Mouse (Mus musculus) urinary bladder, postnatal 36 days (tissue): ENCODE results near the gene Grrp1.
"Not testable (repeated sequence)": the region's sequence is repeated elsewhere in the genome, so short reads cannot be mapped to it uniquely, and the experiment has no call there.

Experiments
- DNase-seq, 2 experiments: peaks; one replicate each; pipeline ENCODE4 v3.0.0; 2022; ENCODE audit warnings: low spot score in 2 of 2, mixed read lengths in 1 of 2

The Grrp1 gene

DNA sequence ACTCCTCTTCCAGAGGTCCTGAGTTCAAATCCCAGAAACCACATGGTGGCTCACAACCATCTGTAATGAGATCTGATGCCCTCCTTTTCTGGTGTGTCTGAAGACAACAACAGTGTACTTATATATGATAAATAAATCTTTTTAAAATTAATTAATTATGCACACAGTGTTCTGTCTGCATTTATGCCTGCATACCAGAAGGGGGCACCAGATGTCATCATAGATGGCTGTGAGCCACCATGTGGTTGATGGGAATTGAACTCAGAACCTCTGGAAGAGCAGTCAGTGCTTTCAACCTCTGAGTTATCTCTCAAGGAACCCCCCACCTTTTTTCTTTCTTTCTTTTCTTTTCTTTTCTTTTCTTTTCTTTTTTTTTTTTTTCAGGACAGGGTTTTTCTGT lies 15.7 kb upstream of the Grrp1 start:
- not testable (repeated sequence) for DNase-seq

DNA sequence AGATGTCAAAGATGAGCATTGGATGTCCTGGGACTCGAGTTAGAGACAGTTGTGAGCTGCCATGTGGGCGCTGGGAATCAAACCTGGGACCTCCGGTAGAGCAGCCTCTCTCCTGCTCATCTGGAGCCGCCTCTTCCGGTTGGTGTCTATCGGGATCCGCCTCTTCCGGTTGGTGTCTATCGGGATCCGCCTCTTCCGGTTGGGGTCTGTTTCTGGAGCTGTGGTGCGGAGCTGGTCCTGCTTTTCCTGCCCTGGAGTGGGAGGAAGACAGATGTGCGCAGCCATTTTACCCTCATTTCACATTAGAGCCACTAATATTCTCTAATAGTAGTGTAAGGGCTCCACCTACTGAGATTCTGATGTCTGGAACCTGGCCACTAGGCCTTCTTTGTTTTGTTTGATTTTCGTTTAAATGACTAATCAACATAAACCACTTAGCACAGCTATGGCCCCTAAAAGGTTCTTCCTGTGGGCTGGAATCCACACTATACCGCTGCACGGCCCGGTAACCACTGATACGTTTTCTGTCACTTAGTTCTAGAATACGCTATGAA lies 14.3 kb upstream of the Grrp1 start:
- no peak for DNase-seq

DNA sequence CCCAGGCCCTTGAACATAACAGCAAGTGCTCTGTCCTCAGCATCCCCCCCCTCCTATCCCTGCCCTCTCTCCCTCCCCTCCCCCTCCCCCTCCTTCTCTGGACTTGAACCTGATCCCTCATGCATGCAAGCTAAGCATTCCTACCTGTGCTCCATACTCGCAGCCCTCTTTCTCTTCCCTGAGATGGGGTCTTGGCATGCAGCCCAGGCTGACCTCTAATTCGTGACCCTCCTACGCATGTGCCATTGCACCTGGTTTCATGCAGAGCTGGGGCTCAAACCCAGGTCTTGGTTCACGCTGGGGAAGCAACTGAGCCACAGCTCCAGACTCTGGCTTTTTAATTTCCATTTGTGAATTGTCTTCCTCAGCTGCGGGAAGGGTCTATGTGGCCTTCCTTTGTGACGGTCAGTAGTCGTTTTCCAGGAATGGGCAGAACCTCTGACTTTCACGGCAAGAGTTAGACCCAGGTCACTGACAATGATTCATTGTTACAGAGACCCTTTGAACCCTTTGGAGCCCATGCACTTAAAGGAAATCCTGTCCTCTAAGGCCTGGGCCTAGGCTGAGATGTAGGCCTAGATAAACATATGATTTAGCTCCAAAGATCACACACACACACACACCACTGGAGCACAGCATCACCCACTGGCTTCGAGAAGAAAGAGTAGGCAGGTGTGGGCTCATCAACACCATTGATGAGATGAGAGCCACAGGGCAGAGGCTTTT lies 12.1 kb upstream of the Grrp1 start:
- no peak for DNase-seq

DNA sequence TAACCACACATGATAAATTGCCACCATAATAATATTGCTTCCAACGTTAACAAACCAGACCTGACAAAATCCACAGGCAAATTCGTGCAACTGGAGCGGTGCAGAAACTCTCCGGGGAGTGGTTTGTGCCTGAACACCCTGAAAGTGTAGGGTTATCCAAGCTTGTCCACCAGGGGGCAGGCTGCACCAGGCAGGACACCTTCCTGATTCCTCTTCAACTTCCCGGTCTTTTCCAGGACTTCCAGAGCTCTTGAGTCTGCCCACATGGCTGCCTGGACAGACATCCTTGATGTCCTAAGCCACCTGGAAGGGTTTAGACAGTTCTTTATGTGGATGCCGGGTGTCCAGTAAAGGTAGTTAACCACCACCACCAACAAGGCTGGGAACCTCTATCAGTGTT lies 9.3 kb upstream of the Grrp1 start:
- peak in 1 of 2 experiments; percentile 59 for DNase-seq

DNA sequence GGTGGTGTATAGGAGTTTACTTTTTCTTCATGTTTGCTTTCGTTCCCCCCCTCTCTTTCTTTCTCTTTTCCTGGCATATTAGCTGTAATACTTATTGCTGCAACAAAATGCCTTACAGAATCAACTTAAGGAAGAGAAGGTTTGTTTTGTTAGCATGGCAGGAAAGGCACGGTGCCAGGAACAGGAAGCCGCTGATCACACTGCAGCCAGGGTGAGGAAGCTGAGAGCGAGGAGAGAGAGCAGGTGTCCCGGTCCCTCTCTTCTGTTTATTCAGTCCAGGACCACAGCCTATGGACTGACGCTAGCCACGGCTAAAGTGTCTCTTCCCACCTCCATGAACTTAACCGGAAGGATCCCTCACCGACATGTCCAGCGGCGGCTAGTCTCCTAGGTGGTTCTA lies 4.4 kb upstream of the Grrp1 start:
- no peak for DNase-seq

DNA sequence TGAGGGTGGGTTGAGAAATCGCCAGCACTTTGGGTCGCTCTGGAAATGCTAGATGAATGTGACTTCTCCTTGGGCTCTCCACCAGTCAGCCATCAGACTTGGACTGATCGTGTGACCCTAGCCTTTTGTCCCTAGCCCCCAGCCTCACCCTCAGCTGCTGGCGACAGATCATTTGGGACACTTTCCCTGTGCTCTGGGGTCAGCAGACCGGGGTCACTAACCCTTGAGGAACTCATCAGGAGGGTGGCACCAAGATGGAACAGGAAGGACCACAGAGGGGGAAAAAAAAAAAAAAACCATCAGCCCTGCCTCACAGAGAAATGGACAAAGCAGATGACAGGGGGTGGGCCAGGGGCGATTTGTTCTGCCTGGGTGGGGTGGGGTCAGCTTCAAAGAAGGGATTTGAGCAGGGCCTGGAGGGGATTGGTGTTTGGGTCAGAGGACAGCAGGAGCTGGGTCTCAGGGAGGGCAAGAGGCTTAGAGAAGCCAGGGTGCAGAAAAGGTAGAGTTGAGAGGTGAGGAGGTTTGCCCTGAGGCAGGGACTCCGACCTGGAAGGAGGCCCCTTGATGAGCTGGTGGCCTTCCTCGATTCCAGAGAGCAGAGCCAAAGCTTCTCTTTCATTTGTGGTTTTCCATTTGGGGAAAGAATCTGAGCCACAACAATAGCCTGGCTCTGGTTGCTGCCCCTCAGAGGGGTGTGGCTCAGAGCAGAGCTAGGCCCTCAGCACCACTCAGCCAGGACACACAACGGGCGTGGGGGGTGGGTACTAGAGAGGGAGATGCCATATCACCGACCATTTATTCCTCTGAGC lies 3.5 kb upstream of the Grrp1 start:
- DNase-seq = no peak

DNA sequence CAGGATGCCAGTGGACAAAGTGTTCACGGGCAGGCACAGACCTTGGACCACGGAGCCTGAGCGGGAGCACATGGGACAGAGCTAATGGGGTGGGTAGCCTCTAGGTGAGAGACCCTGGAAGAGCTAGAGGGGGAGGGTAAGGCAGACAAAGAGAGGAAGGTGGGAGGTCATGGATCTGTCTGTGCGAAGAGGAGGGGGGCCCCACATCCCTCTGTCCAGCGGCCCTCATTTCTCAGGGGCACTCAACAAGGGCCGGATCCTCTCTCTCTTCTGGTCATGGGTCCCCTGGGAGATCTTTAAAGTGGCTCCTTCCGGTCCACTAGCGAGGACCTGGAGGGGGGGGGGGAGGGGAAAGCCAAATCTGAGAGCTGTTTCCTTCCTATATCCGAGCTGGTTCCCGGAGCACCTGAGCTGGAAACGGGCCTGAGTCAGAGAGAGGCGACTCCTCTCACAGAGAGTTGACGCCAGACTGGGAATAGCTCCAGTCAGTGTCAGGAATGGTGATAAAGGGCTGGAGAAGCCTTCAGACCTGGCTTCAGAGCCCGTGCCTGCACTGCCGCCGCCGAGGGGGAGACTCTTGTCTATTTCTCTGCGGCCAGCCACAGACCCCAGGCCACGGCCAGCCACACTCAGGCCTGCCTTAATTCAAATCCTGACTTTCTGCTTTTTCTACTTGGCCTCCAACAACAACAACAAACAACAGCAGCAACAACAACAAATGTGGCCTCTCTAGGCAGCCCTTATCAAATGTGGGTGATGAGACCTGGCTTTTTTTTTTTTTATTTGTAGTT lies 2.7 kb upstream of the Grrp1 start:
- no peak for DNase-seq

DNA sequence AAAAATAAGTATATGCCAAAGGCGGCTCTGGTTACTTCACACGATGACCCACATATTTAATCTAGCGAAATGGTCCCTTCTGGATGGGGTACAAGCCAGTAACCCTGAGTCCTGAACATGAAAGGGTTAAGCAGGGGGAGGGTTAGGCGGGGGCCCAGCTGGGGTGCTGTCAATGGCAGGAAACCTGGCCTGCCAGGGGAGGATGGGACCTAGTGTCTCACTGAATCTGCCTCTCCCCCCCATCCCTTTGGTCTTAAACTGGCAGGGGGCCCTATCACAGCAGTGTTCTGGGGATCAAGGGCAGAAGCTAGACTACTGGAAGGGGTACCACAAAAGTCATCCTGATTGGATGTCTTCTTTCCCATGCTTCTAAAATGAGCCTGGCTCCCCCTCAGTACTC lies 1.9 kb upstream of the Grrp1 start:
- DNase-seq = no peak

DNA sequence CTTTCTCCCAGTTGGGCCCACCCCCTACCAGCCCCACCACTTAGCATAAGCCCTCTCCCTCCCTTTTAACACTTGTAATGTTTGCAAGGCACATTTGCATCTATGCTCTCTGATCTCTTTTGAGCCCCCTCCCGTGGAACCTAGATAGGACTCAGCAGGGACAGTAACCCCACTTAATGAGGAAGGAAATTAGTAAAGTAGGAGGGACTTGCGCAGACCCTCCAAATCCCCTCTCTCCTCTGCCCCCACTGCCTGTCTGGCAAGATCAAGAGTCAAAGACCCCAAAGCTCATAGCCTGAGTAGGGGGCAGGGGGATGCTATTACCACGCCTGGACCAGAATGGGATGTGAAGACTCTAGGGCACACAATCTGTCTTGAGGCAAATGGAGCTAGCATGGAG lies 929 bp upstream of the Grrp1 start:
- no peak for DNase-seq

DNA sequence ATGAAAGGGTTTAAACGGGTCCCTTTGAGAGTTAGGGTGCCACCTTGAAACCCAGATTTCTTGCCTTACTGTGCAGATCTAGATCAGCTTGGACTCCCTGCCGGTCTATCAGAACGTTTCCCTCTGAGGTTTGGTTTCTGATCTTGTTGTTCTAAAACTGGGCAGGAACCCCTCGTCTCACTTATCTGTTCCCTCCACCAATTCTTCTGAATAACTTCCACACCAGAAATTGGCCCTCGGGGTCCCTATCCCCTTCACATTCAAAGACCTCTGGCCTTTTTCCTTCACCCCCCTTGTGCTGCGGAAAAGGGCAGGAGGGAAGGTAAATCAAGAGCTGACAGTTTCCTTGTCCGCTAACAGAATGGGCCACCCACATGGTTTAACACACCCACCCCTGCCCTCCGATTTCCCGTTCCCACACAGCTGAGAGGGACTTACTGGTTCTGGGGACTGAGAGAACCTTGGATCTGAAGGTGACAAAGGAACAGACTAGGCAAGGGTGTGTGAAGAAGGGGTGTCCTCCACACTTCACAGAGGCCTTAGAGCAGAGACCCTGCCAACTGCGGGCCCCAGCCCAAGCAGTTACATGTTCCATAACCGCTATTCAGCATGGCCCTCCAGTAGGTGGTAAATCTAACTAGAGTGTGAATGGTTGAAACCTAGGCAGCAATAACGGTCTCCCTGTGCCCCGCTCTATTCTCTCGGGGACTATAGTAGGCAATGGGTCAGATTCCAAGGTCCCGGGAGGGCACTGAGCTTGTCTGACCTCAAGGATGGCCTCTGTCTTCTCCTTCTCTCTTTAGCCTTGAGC lies 790 bp downstream of the Grrp1 start:
- DNase-seq = no peak

DNA sequence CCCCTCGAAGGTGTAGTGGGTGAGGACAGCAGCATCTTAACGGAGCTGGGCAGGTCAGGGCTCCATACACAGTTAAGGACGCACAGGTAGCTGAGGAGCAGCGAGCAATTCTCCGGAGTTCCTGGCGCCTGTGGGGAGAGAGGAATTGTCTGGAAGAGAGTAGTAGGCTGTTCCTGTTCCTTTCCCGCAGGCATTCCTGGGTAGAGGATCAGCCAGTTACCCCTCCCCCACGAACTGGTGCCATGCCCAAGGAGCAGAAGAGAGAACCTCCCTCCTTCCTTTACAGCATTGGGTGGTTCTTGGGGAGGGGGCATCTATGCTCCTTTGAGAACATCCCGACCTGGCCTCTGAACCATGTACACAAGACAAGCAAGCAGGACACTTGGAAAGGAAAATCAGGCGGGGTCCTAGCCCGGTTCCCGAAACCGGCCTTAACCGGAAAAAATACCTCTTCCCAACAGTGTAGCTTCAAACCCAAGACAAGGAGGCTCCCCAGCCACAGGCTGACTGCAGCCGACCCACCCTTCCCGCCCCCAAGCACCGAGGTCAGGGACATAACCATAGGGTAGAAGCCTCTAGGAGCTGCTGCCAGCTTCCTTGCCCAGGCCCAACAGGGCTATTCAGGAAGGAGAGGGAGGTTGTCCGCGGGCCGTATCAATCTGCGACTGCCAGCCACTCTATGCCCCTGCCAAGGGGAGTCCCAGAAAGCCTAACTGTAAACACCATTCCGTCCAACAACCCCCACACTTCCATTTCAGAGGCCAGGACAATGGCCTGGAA lies 1.6 kb downstream of the Grrp1 start:
- no peak for DNase-seq

DNA sequence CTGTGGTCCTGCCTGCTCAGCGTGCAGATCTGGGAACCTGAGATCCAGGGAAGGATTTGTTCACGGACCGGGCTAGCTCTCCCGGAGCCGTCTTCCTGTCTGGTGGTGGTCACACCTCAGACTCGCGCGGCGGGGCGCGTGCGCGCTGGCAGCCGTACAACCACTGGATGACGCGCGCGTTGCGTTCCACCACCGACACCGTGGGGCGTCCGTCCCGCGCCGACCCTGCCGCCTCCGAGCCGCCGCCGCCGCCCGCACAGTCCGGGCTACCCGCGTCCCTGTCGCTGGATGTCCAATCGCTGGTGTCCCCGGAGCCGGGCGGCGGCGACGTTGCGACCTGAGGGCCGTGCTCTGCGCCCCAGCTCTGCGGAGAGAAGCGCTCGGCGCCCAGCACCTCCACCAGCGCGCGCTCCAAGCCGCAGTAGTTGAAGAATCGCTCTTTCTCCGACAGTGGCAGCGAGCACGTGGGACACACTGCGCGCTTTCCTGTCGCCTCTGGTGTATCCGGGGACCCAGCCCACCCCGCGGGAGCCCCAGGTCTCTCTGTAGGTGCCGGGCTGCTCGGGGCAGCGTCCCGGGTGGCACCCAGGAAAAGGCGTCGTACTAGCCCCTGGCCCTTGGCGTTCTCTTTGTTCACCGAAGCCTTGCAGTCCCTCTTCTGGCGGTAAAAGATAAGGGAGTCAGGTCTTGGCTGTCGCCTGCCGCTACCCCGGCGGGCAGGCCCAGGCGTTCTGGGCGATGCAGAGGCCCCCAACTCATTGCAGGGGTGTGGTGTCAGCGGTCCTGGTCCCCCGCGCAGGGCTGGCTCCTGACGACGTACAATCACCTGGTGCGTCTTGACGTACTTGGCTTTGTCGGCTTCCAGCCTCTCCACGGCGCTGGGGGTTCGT lies 2.4 kb downstream of the Grrp1 start:
- DNase-seq = no peak

DNA sequence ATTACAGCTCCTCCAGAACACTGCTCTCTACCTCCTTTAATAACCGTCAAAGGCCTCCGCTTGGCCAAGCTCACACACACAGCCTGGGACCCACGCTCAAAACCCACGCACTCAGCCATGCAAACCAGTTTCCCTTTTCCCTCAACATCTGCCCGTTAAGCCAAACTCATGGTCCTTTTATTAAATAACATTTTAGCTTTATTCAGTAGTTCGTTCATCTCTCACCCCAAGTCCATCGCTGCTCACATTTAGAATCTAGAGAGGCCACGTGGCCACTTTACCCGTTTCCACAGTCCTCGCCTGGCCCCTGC lies 3.0 kb downstream of the Grrp1 start:
- no peak for DNase-seq

DNA sequence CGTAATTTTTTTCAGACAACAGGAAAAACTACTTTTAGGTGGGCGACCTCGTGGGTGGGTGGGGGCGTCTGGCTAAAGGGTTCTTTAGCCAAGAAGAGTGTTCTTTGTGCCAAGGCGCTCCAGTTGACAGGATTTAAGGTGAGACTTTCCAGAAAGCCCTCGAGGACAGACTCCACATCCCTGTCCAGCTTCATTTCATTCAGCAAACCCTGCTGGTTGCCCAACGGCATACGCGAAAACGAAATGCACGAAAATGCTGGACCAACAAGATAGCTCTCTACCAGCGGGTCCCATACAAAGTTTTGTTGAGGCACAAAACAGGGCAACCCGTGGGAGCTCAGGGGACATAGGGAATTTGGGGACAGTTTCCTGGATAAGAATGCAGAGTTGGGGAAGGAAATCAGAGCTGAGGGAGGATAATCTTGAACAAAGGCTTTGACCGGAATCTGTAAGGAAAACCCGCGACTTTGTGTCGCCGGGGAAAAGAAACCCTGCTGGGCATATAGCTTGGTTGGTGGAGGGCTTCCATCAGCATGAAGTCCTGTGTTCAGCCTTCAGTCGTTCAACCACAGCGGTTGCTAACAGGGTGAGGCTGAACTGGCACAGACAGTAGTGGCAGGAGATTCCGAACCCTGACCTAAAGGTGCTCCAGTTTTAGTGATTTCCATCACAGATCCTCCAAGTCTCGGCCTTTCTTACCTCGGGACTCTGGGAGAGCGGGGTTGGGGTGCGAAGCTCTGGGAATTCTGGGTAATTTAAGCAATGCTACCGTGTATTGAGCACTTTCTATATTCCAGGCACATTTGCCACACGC lies 3.6 kb downstream of the Grrp1 start:
- DNase-seq = no peak

DNA sequence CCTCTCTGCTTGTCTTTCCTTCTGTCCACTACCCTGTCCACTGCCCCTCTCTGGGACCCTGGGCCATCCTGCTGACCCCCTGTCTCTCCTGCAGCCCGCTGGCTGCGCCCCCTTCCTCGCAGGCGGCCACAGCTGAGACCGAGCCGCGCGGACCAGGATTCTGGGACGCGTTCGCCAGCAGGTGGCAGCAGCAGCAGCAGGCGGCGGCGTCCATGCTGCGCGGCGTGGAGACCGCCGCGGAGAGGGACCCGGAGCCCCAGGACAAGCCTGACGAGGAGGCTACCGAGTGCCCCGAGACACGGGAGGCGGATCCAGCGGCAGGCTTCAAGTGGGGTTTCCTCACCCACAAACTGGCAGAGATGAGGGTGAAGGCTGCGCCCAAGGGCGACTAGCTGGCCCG lies 4.3 kb downstream of the Grrp1 start:
- DNase-seq = peak; percentile 33 to 65

DNA sequence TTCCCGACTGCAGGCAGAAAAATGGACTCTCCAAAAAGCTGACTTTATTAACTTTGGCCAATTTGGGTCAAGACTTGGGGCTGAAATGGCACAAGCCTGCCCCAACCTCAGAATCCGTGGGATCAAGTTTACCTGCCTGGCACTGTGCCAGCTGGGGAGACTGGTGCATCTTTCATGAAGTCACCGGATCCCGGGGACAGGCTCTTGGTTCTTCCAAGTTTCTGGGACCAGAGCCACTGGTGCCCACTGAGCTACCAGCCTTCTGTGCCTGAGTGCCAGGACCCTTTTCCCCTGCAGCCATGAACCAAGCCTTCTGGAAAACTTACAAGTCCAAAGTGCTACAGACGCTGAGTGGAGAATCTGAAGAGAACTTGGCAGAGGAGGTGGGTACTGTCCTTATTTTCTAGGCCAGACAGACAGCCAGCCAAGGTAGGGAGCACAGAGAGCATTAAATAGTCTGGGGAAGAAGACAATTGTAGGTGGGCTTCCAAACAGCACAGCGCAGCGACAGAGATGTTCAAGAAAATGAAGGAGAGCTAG lies 7.1 kb downstream of the Grrp1 start, which contains the start of gene Gm30191:
Gene Gm30191 (plus strand): TSS at position 217 of the 540 bp plus-strand sequence.
- DNase-seq = no peak

DNA sequence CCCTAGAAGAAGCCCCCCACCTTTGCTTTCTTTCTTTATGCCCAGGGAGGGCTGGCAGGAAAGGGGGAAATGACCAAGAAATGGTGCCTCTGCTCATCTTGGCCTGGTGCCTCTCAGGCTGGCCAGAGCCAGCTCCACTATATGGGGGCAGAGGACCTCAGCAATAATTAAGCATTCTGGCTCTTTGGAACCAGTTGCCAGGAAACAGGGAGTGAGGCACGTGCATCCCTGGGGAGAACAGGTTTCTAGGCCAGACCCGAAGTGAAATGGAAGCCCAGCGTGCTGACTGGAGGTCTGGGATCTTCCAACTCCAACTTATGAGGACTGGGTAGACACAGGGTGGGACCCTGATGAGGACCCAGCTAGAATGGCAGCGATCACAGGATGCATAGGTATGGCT lies 7.7 kb downstream of the Grrp1 start:
- DNase-seq = no peak

DNA sequence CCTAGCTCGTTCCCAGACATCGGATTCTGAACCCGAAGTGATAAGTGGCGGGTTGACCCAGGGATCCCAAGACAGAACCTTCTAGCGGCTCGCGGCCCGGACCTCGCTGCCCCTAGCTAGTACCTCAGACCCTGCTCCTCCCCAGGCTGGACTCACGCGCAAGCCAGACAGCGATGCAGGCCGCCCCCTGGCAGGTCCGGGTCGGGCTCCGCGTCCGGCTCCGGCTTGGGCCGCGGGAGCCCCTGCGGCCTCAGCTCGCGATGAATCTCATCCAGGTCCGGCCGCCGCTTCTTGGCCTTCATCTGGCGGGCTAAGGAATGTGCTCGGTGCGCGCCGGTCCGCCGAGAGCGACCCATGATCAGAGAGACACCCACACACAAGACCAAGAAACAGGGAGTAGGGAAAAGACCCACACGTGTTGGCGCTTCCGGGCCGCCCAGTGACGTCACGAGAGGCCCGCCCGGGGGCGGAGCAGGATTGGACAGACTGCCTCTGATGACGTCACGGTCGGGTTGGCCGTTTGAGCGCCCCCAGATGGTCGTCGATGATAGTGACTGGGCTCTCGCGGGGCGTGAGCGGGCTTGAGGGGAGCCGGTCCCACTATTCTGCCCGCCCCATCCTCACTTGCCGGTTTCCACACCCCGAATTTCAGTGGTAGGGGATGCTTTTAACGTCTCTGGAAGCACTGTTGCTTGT lies 8.6 kb downstream of the Grrp1 start, which contains the start of gene Zfp593:
Gene Zfp593 (minus strand): TSS at position 445 of the 696 bp plus-strand sequence.
- DNase-seq = peak; percentile 93 to 95
